Mouse (Mus musculus): ENCODE data around the gene Grk5. TPM values are rescaled to one million over a fixed set of nuclear protein-coding genes. Genes with fewer than 3 reads are reported as not detected.
A peak's percentile ranks its signal among the peaks of the same experiment; 100 is the strongest.

The Grk5 gene
- polyA plus RNA-seq, 1 experiment = 11.2 TPM

- Histone ChIP-seq H3K4me3 (ENCODE audit: insufficient read depth, low read length) (no peak overlapping the region), H3K4me1 (ENCODE audit: control insufficient read depth, insufficient read depth, low read length) (peaks cover 29% of the 10 kb centered on the region), H3K27ac (ENCODE audit: insufficient read depth, low read depth, low read length) (no peak overlapping the region)
- TF ChIP-seq POLR2A (IDR thresholded peaks at IDR 0.05; ENCODE audit: borderline replicate concordance, low read depth, low read length) = no peak
- no peak for TF ChIP-seq CTCF (IDR thresholded peaks at IDR 0.05; ENCODE audit: low read depth, low read length)
Observed at GRCm38 (mm10) chr19:60940866-60941265, 51.3 kb downstream of the Grk5 start.

GRCm38 (mm10) chr19:60945801-60946311 lies 56.3 kb downstream of the Grk5 start:
- Histone ChIP-seq H3K4me3 (ENCODE audit: insufficient read depth, low read length) (no peak overlapping the region), H3K27ac (ENCODE audit: insufficient read depth, low read depth, low read length) (peak overlapping the region; percentile 97), H3K4me1 (ENCODE audit: control insufficient read depth, insufficient read depth, low read length) (peaks cover 44% of the 10 kb centered on the region)
- no peak for TF ChIP-seq POLR2A (IDR thresholded peaks at IDR 0.05; ENCODE audit: borderline replicate concordance, low read depth, low read length)
- TF ChIP-seq CTCF (IDR thresholded peaks at IDR 0.05; ENCODE audit: low read depth, low read length) = no peak

GRCm38 (mm10) chr19:60946656-60947055 lies 57.1 kb downstream of the Grk5 start:
- TF ChIP-seq CTCF (IDR thresholded peaks at IDR 0.05; ENCODE audit: low read depth, low read length) (no peak), POLR2A (IDR thresholded peaks at IDR 0.05; ENCODE audit: borderline replicate concordance, low read depth, low read length) (no peak)
- H3K4me1 ChIP-seq (ENCODE audit: control insufficient read depth, insufficient read depth, low read length) = peaks cover 38% of the 10 kb centered on the region
- no peak overlapping the region for H3K4me3 ChIP-seq (ENCODE audit: insufficient read depth, low read length)
- peak overlapping the region; percentile 97 for H3K27ac ChIP-seq (ENCODE audit: insufficient read depth, low read depth, low read length)

GRCm38 (mm10) chr19:60948996-60949395 lies 59.4 kb downstream of the Grk5 start:
- H3K4me1 ChIP-seq (ENCODE audit: control insufficient read depth, insufficient read depth, low read length) = peaks cover 29% of the 10 kb centered on the region
- no peak overlapping the region for H3K27ac ChIP-seq (ENCODE audit: insufficient read depth, low read depth, low read length)
- no peak for TF ChIP-seq CTCF (IDR thresholded peaks at IDR 0.05; ENCODE audit: low read depth, low read length)
- no peak for TF ChIP-seq POLR2A (IDR thresholded peaks at IDR 0.05; ENCODE audit: borderline replicate concordance, low read depth, low read length)
- H3K4me3 ChIP-seq (ENCODE audit: insufficient read depth, low read length) = no peak overlapping the region

- no peak overlapping the region for H3K27ac ChIP-seq (ENCODE audit: insufficient read depth, low read depth, low read length)
- peaks cover 29% of the 10 kb centered on the region for H3K4me1 ChIP-seq (ENCODE audit: control insufficient read depth, insufficient read depth, low read length)
- no peak overlapping the region for H3K4me3 ChIP-seq (ENCODE audit: insufficient read depth, low read length)
- TF ChIP-seq CTCF (IDR thresholded peaks at IDR 0.05; ENCODE audit: low read depth, low read length) (no peak), POLR2A (IDR thresholded peaks at IDR 0.05; ENCODE audit: borderline replicate concordance, low read depth, low read length) (no peak)
Observed at GRCm38 (mm10) chr19:60950056-60950869, 60.7 kb downstream of the Grk5 start.

GRCm38 (mm10) chr19:60955131-60955530 lies 65.6 kb downstream of the Grk5 start:
- Histone ChIP-seq H3K27ac (ENCODE audit: insufficient read depth, low read depth, low read length) (no peak overlapping the region), H3K4me3 (ENCODE audit: insufficient read depth, low read length) (no peak overlapping the region), H3K4me1 (ENCODE audit: control insufficient read depth, insufficient read depth, low read length) (peaks cover 3% of the 10 kb centered on the region)
- TF ChIP-seq CTCF (IDR thresholded peaks at IDR 0.05; ENCODE audit: low read depth, low read length) = no peak
- TF ChIP-seq POLR2A (IDR thresholded peaks at IDR 0.05; ENCODE audit: borderline replicate concordance, low read depth, low read length) = no peak

- no peak for TF ChIP-seq POLR2A (IDR thresholded peaks at IDR 0.05; ENCODE audit: borderline replicate concordance, low read depth, low read length)
- no peak for TF ChIP-seq CTCF (IDR thresholded peaks at IDR 0.05; ENCODE audit: low read depth, low read length)
- no peaks in the 10 kb centered on the region; the same call in 1 of the 2 replicates for H3K4me1 ChIP-seq (ENCODE audit: control insufficient read depth, insufficient read depth, low read length)
- no peak overlapping the region for H3K4me3 ChIP-seq (ENCODE audit: insufficient read depth, low read length)
- no peak overlapping the region for H3K27ac ChIP-seq (ENCODE audit: insufficient read depth, low read depth, low read length)
Observed at GRCm38 (mm10) chr19:60955712-60956111, 66.2 kb downstream of the Grk5 start.

- H3K4me3 ChIP-seq (ENCODE audit: insufficient read depth, low read length) = no peak overlapping the region
Observed at GRCm38 (mm10) chr19:60956198-60956750, 66.7 kb downstream of the Grk5 start.

GRCm38 (mm10) chr19:60959706-60960230 lies 70.2 kb downstream of the Grk5 start:
- TF ChIP-seq CTCF (IDR thresholded peaks at IDR 0.05; ENCODE audit: low read depth, low read length) = no peak
- no peak for TF ChIP-seq POLR2A (IDR thresholded peaks at IDR 0.05; ENCODE audit: borderline replicate concordance, low read depth, low read length)
- Histone ChIP-seq H3K4me3 (ENCODE audit: insufficient read depth, low read length) (no peak overlapping the region), H3K4me1 (ENCODE audit: control insufficient read depth, insufficient read depth, low read length) (no peaks in the 10 kb centered on the region; the same call in 1 of the 2 replicates), H3K27ac (ENCODE audit: insufficient read depth, low read depth, low read length) (no peak overlapping the region)

More at GRCm38 (mm10) chr19:60956198-60956750, 66.7 kb downstream of the Grk5 start:
- H3K4me1 ChIP-seq (ENCODE audit: control insufficient read depth, insufficient read depth, low read length) = no peaks in the 10 kb centered on the region; the same call in 1 of the 2 replicates
- no peak overlapping the region for H3K27ac ChIP-seq (ENCODE audit: insufficient read depth, low read depth, low read length)
- no peak for TF ChIP-seq CTCF (IDR thresholded peaks at IDR 0.05; ENCODE audit: low read depth, low read length)
- no peak for TF ChIP-seq POLR2A (IDR thresholded peaks at IDR 0.05; ENCODE audit: borderline replicate concordance, low read depth, low read length)

Data from bone marrow macrophage, adult 2 months (primary cell).